Mouse (Mus musculus) naive thymus-derived CD4-positive, alpha-beta T cell, adult 5 months (primary cell): ENCODE results near the gene Psma7. TPM values are rescaled to one million over a fixed set of nuclear protein-coding genes. Genes with fewer than 3 reads are reported as not detected.

Experiments used
- polyA plus RNA-seq: library from polyadenylated mRNA; unstranded; fragments of 100-300 nt; shearing (Covaris generic); gene quantifications from one replicate; pipeline ENCODE4 v1.2.1, GENCODE M21; 2017

Psma7 gene
- 342 TPM for polyA plus RNA-seq

GRCm38 (mm10) chr2:180042256-180042857, at the start of gene Psma7, which contains the start of gene Ss18l1:
Psma7 (minus strand) TSS chr2:180042433.
Ss18l1 (plus strand) TSS chr2:180042509.

DNA sequence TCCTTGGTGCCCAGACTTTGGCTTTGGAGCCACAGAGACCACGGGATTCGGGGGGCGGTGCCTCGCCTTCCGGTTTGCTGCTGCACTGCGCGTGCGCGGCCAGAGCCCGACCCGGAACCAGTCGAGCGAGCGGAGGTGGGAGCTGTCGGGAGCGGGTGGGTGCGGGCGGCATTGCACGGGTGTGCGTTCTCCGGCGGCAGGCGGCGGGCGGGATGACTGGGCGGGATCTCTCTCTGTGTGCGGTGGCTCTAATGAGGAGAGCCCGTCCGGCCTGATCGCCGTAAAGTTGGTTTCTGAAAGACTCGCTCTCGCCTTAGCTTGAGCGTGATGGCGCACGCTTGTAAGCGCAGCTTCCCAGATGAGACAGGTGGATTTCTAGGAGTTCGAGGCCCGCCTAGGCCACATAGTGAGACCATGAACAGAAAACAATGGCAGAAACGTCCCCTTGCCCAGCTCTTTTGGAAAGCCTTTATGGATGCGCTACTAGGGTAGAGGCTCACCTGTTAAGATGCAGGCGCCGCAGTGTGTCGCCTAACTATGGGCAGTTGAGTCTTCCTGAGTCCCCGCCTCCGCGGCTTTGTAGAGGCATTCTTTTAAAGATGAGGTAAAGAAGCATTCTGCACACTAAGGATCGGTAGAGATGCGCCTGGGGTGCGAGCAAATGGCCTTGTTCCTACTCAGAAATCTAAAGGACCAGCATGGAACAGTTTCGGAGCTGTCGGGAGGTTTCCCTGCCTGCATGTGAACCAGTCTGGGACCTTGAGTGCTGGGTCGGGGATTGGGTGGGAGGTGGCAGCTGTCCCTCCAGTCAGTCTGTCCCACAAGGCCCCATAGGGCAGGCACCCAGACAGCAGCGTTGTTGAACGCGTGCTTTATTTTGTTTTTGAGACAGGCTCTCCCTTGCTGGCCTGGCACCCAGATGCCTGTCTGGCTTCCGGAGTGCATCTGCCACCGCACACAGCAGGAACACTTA, 28.5 kb upstream of the Psma7 start, which contains the start of gene Mtg2:
Gene Mtg2, plus strand, starts transcription at position 108 of the 973 bp plus-strand sequence.

DNA sequence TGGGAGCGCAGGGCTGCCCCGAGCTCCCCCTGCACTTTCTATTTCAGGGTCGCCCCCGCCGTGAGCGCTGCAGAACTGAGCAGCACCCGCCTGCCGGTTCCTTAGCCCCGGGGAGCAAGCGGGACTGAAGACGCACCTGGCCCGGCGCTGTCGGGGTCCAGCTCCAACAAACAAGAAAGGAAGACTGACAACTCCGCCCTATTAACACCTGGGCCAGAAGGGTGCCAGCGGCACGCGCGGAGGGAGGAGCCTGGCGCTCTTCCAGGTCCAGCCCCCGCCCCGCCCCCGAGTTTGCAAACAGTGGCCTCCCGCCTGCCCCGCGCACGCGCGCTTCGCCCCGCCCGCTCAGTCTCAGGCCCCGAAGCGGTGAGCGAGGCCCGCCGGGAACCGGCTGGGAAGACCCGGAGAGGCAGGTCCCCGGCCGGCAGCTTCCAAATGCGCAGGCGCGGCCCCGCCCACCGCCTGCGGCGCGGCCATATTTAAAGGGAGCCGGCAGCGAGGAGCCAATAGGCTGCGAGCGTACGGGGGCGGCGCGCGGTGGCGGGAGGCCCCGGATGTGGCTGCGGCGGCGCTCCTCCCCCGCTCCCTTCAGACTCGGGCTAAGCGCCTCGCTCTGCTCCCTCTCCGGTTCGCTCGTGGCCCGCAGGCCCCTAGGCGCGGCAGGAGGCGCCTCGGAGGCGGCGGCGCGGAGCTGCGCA, 17.7 kb downstream of the Psma7 start, which contains the start of gene Lsm14b:
Gene Lsm14b, plus strand, starts transcription at position 587 of the 698 bp plus-strand sequence.

Other genes starting within 250 kb of the Psma7 start
- gene Taf4, start 65.8 kb downstream of the Psma7 start, polyA plus RNA-seq, result 27.2 TPM
- gene Lsm14b, start 17.4 kb downstream of the Psma7 start, polyA plus RNA-seq, result 13.1 TPM
- gene Ss18l1, start 76 bp upstream of the Psma7 start, polyA plus RNA-seq, result 6.4 TPM
- 30.4 TPM for gene Mtg2, start 28.2 kb upstream of the Psma7 start, polyA plus RNA-seq
- gene Hrh3, start 62.1 kb upstream of the Psma7 start, polyA plus RNA-seq, result not detected
- 39.2 TPM for gene Osbpl2, start 76.9 kb upstream of the Psma7 start, polyA plus RNA-seq
- gene Adrm1, start 129.1 kb upstream of the Psma7 start, polyA plus RNA-seq, result 197 TPM
- not detected for gene Lama5, start 183.4 kb upstream of the Psma7 start, polyA plus RNA-seq
- gene Rps21, start 214.9 kb upstream of the Psma7 start, polyA plus RNA-seq, result 922 TPM
- gene Cables2, start 231.1 kb upstream of the Psma7 start, polyA plus RNA-seq, result 69.2 TPM
- gene Rbbp8nl, start 247.4 kb upstream of the Psma7 start, polyA plus RNA-seq, result 0.20 TPM